9 mouse cellular contexts compared by ENCODE assay signal in the genomic region with DNA sequence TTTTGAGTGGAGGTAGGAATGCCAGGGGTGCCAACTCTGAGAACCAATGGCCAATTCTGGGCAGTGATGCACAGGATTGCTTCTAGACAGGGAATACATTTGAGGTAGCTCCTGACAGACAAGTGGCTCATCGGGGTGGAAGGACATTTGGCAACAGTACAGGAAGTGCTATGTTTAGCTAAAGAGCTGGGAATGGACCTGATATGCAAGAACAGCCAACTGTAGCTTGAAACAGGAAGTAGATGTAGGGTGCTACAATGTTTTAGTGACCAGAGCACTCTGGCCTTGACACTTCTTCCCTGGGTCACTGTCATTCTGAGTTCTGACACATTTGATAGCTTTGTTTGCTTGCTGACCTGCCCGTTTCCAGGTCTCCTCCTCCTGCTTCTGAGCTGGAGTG. TPM values are rescaled to one million over a fixed set of nuclear protein-coding genes. Genes with fewer than 3 reads are reported as not detected.
DNase-seq lines count a peak whose midpoint lies in the region; ATAC-seq and TF ChIP-seq lines count a peak whose summit lies in the region.
"Had no signal": no experiment of that assay in that cellular context is flagged by ENCODE, and none has a peak within 500 bp of the region (broad histone marks: within the 10 kb centered on the region; RNA-seq: fewer than 3 reads in every experiment).

No protein-coding gene starts in this region.

- peak overlapping the region; percentile 50; the same call in 1 of the 2 replicates for H3K27ac ChIP-seq in kidney, postnatal 0 days
- H3K27ac ChIP-seq in kidney, embryonic 14.5 days (ENCODE audit: low read depth, low read length): no peak overlapping the region
- H3K27ac ChIP-seq in bone marrow macrophage, adult 2 months (ENCODE audit: insufficient read depth, low read depth, low read length): peak overlapping the region; percentile 79
- peak overlapping the region; percentile 78 for H3K27ac ChIP-seq in heart, postnatal 0 days (ENCODE audit: low read depth)
- no peak overlapping the region for H3K27ac ChIP-seq in hindbrain, embryonic 11.5 days (ENCODE audit: low read depth, low read length)

- H3K9me3 ChIP-seq in kidney, postnatal 0 days (replicated peaks; ENCODE audit: low read length): no peaks in the 10 kb centered on the region
- no peaks in the 10 kb centered on the region for H3K9me3 ChIP-seq in kidney, embryonic 14.5 days (ENCODE audit: control insufficient read depth, low read length)
- no peaks in the 10 kb centered on the region for H3K9me3 ChIP-seq in heart, postnatal 0 days (replicated peaks; ENCODE audit: control insufficient read depth, low read length)
- H3K9me3 ChIP-seq in megakaryocyte, embryonic 14.5 days: no peaks in the 10 kb centered on the region
- H3K9me3 ChIP-seq in hindbrain, embryonic 11.5 days (ENCODE audit: control insufficient read depth, low read length): no peaks in the 10 kb centered on the region

- no peak overlapping the region for H3K4me3 ChIP-seq in kidney, postnatal 0 days (replicated peaks; ENCODE audit: low read depth, low read length)
- no peak overlapping the region for H3K4me3 ChIP-seq in kidney, embryonic 14.5 days (ENCODE audit: low read length)
- H3K4me3 ChIP-seq in bone marrow macrophage, adult 2 months (ENCODE audit: insufficient read depth, low read length): no peak overlapping the region
- H3K4me3 ChIP-seq in heart, postnatal 0 days (ENCODE audit: low read depth, low read length): no peak overlapping the region
- H3K4me3 ChIP-seq in megakaryocyte, embryonic 14.5 days (replicated peaks): peak overlapping the region; percentile 51
- no peak overlapping the region for H3K4me3 ChIP-seq in hindbrain, embryonic 11.5 days (ENCODE audit: low read depth, low read length)

- no peak overlapping the region for H3K9ac ChIP-seq in kidney, postnatal 0 days (ENCODE audit: low read depth, low read length)
- no peak overlapping the region for H3K9ac ChIP-seq in kidney, embryonic 14.5 days (ENCODE audit: low read depth, low read length)
- no peak overlapping the region for H3K9ac ChIP-seq in heart, postnatal 0 days (replicated peaks; ENCODE audit: low read depth, low read length)
- H3K9ac ChIP-seq in hindbrain, embryonic 11.5 days (ENCODE audit: low read depth, low read length): no peak overlapping the region

- no peak overlapping the region for H3K4me2 ChIP-seq in kidney, postnatal 0 days (ENCODE audit: low read length)
- no peak overlapping the region for H3K4me2 ChIP-seq in kidney, embryonic 14.5 days (replicated peaks; ENCODE audit: low read depth, low read length)
- no peak overlapping the region; the same call in 1 of the 2 replicates for H3K4me2 ChIP-seq in heart, postnatal 0 days (ENCODE audit: low read depth, low read length)
- no peak overlapping the region for H3K4me2 ChIP-seq in hindbrain, embryonic 11.5 days (replicated peaks; ENCODE audit: low read depth, low read length)

- no peaks in the 10 kb centered on the region for H3K27me3 ChIP-seq in kidney, postnatal 0 days (ENCODE audit: insufficient read depth, low read length)
- no peaks in the 10 kb centered on the region for H3K27me3 ChIP-seq in kidney, embryonic 14.5 days (ENCODE audit: control insufficient read depth, insufficient read depth, low read length)
- no peaks in the 10 kb centered on the region for H3K27me3 ChIP-seq in heart, postnatal 0 days (ENCODE audit: control insufficient read depth, insufficient read depth, low read length)
- H3K27me3 ChIP-seq in megakaryocyte, embryonic 14.5 days (replicated peaks): peaks cover 9% of the 10 kb centered on the region
- no peaks in the 10 kb centered on the region for H3K27me3 ChIP-seq in hindbrain, embryonic 11.5 days (ENCODE audit: control insufficient read depth, insufficient read depth, low read length)

- peaks cover 5% of the 10 kb centered on the region; the same call in 1 of the 2 replicates for H3K4me1 ChIP-seq in kidney, postnatal 0 days (replicated peaks; ENCODE audit: insufficient read depth, low read length)
- 0 out of 2 replicates have a peak, but pooled peaks cover 3% of the 10 kb centered on the region for H3K4me1 ChIP-seq in kidney, embryonic 14.5 days (ENCODE audit: control insufficient read depth, insufficient read depth, low read length)
- peaks cover 30% of the 10 kb centered on the region for H3K4me1 ChIP-seq in bone marrow macrophage, adult 2 months (ENCODE audit: control insufficient read depth, insufficient read depth, low read length)
- peaks cover 13% of the 10 kb centered on the region for H3K4me1 ChIP-seq in heart, postnatal 0 days (ENCODE audit: control insufficient read depth, insufficient read depth)
- peaks cover 77% of the 10 kb centered on the region for H3K4me1 ChIP-seq in megakaryocyte, embryonic 14.5 days
- peaks cover 11% of the 10 kb centered on the region for H3K4me1 ChIP-seq in hindbrain, embryonic 11.5 days (replicated peaks; ENCODE audit: control insufficient read depth, insufficient read depth, low read length)

- peak; percentile 25 for DNase-seq in kidney, postnatal 0 days (ENCODE audit: low spot score)
- peak; percentile 44 for DNase-seq in heart, postnatal 0 days (ENCODE audit: low spot score)
- no peak for DNase-seq in urinary bladder, postnatal 14 days (ENCODE audit: low spot score)
- DNase-seq in hindbrain, embryonic 11.5 days (ENCODE audit: low spot score): no peak
- DNase-seq: gastrocnemius, postnatal 25 days had no signal

- TF ChIP-seq EP300 in heart, postnatal 0 days (IDR thresholded peaks at IDR 0.05; ENCODE audit: low read depth): no peak

- TF ChIP-seq CTCF in kidney, postnatal 0 days (IDR thresholded peaks at IDR 0.05; ENCODE audit: low read depth): no peak
- no peak for TF ChIP-seq CTCF in bone marrow macrophage, adult 2 months (IDR thresholded peaks at IDR 0.05; ENCODE audit: low read depth, low read length)
- no peak for TF ChIP-seq CTCF in heart, postnatal 0 days (IDR thresholded peaks at IDR 0.05; ENCODE audit: low read depth)

- no peak for ATAC-seq in kidney, postnatal 0 days (replicated peaks; ENCODE audit: low FRiP score, low read depth)
- ATAC-seq in kidney, embryonic 14.5 days (ENCODE audit: low FRiP score, low TSS enrichment): no peak
- peak; percentile 51 for ATAC-seq in heart, postnatal 0 days (ENCODE audit: insufficient read depth, low read depth)
- ATAC-seq in hindbrain, embryonic 11.5 days (ENCODE audit: low FRiP score): no peak
- ATAC-seq: intestine, embryonic 16.5 days had no signal

- TF ChIP-seq POLR2A in bone marrow macrophage, adult 2 months (IDR thresholded peaks at IDR 0.05; ENCODE audit: borderline replicate concordance, low read depth, low read length): no peak

- WGBS in kidney, postnatal 0 days: 31% methylated on average over 2 of the region's 2 CpGs
- 36% methylated on average over 2 of the region's 2 CpGs for WGBS in kidney, embryonic 14.5 days
- WGBS in heart, postnatal 0 days: 15% methylated on average over 2 of the region's 2 CpGs
- 77% methylated on average over 2 of the region's 2 CpGs for WGBS in hindbrain, embryonic 11.5 days

- H3K36me3 ChIP-seq in kidney, postnatal 0 days (ENCODE audit: insufficient read depth, low read length): no peaks in the 10 kb centered on the region
- H3K36me3 ChIP-seq in kidney, embryonic 14.5 days (ENCODE audit: control insufficient read depth, insufficient read depth, low read length): no peaks in the 10 kb centered on the region
- no peaks in the 10 kb centered on the region for H3K36me3 ChIP-seq in heart, postnatal 0 days (replicated peaks; ENCODE audit: control insufficient read depth, insufficient read depth, low read length)
- H3K36me3 ChIP-seq in megakaryocyte, embryonic 14.5 days (replicated peaks; ENCODE audit: low read length): no peaks in the 10 kb centered on the region
- no peaks in the 10 kb centered on the region for H3K36me3 ChIP-seq in hindbrain, embryonic 11.5 days (ENCODE audit: control insufficient read depth, insufficient read depth, low read length)

RNA-seq across cellular contexts. Expression of gene Cdk5r1, which starts 46.0 kb away (rescaled TPM):
- polyA plus RNA-seq in kidney, postnatal 0 days (2015; fragmentation: Nextera tagmentation; extraction: Ambion mirVana): 0.38 and 0.54 TPM in 2 replicates
- polyA plus RNA-seq in kidney, embryonic 14.5 days (2014; fragmentation: Nextera tagmentation; extraction: Ambion mirVana): 0.84 and 1.6 TPM in 2 replicates
- 1.1 and 1.2 TPM in 2 replicates for polyA plus RNA-seq in bone marrow macrophage, adult 2 months (2012; ENCODE audit: insufficient read depth, insufficient read length, missing spikeins)
- 0.31 and 0.35 TPM in 2 replicates for total RNA-seq in heart, postnatal 0 days (2014; rRNA removed; ENCODE audit: low replicate concordance)
- polyA plus RNA-seq in heart, postnatal 0 days (2015; fragmentation: Nextera tagmentation; extraction: Ambion mirVana): 0.26 and 0.33 TPM in 2 replicates
- 0.84 and 2.5 TPM in 2 replicates for polyA plus RNA-seq in megakaryocyte, embryonic 14.5 days (2012; ENCODE audit: insufficient read depth, low replicate concordance)
- 21.5 and 23.7 TPM in 2 replicates for polyA plus RNA-seq in hindbrain, embryonic 11.5 days (2014; fragmentation: Nextera tagmentation; extraction: Ambion mirVana)

Comparison
In these comparisons a context has a peak if more than half of its experiments do, and no peak if none do; other contexts are left out.
1. H3K27ac ChIP-seq: peak in kidney, postnatal 0 days (single experiment), bone marrow macrophage, adult 2 months (single experiment) and heart, postnatal 0 days (single experiment); none in kidney, embryonic 14.5 days (single experiment) and hindbrain, embryonic 11.5 days (single experiment).
2. DNase-seq: peak in kidney, postnatal 0 days (single experiment) and heart, postnatal 0 days (single experiment); none in urinary bladder, postnatal 14 days (single experiment) and hindbrain, embryonic 11.5 days (single experiment).